Mouse (Mus musculus) layer of hippocampus, postnatal 14 days (tissue): ENCODE results near the gene Gm10272. TPM values are rescaled to one million over a fixed set of nuclear protein-coding genes. Genes with fewer than 3 reads are reported as not detected.
"Not testable (repeated sequence)": the region's sequence is repeated elsewhere in the genome, so short reads cannot be mapped to it uniquely, and the experiment has no call there.

Experiments
- DNase-seq, 2 experiments: peaks; one replicate each; pipeline ENCODE4 v3.0.0; 2021 to 2022; ENCODE audit warnings: low spot score in 2 of 2, mixed read lengths in 1 of 2
- total RNA-seq, 2 experiments: library from RNA; stranded (reverse); gene quantifications; 2 replicates each; pipeline ENCODE4 v1.2.3; 2021

Gene Gm10272
- total RNA-seq, 2 experiments from 2014 or later = not detected

DNA sequence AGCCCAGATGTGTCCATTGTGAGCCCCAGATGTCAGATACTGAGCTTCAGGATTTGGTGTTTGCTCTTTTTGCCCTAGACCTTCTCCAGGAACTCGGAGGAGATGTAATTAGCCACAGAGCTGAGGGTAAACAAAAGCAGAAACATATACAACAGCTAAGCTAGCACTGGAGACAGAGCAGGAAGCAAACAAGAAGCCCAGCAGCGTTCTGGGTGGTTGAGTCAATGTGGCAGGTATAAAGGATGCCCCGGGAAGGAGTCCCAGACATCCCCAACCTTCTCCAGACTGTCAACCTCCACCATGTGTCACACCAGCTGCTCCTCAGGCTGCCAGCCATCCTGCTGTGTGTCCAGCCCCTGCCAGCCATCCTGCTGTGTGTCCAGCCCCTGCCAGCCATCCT, 19.8 kb downstream of the Gm10272 start, which contains the start of gene Gm10100:
Gm10100 (plus strand) TSS at position 301 of the 400 bp plus-strand sequence.
- no peak for DNase-seq

DNA sequence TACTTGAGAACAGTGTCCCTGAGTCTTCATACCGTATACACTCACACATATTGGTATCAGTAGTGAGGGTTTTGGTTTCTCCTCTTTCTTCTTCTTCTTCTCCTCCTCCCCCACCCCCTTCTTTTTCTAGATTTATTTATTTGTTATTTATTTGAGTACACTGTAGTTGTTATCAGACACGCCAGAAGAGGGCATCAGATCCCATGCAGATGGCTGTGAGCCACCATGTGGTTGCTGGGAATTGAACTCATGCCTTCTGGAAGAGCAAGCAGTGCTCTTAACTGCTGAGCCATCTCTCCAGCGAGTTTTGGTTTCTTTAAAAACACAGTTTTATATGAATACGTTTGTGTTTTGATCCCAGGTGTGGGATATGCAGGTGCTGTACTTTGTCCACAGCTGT, 21.9 kb downstream of the Gm10272 start:
- no peak for DNase-seq

DNA sequence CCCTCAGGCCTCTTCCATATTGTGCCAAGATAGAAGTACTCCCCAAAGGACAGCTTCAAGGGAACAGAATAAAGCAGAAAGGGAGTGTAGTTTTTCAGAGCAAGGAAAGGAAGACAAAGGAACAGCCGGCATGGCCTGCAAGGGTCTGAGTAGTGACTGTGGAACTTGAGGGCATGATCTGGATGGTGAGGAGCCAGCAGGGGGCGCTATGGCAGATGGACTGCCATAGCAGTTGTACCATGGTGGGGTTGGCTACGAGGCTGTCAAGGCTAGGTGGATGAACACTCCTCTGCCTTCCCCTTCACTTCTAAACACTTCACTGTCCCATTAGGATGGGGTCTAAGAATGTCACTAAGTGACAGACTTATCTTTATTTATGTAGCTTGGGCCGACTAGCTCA, 22.8 kb downstream of the Gm10272 start:
- DNase-seq = no peak

DNA sequence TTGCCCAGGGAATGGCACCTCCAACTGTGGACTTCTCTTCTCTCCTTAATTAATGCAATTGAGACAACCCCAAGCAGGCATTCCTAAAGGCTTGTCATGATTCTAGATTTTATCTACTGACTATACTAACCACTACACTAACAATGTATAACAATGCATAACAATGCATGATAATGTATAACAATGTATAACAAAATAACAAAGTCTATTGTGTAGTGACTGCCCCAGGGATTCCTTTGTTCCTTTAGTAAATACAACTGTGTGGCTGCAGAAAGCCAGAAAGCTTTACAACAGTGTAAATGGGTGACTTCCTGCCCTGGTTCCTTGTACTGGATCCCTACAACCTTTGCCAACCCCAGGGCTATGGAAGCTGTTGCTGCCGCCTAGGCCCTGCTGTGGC, 29.5 kb downstream of the Gm10272 start:
- no peak for DNase-seq

DNA sequence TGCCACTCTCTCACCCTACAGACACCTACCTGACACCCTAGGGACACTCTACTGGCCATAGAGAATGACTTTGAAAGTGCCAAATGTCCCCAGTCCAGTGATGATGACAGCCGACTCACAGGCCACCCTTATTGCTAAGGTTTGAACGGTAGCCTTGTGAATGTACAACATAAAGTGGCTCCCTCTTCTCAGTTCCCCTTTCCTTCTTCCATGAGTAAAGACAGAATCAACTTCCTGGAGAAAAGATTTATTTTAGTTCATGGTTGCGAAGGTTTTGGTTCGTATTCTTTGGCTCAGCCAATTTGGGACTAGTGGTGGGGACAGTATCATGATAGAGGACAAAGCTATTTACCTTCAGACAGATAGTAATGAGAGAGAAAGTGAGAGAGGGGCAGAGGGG, 32.5 kb downstream of the Gm10272 start:
- no peak for DNase-seq

DNA sequence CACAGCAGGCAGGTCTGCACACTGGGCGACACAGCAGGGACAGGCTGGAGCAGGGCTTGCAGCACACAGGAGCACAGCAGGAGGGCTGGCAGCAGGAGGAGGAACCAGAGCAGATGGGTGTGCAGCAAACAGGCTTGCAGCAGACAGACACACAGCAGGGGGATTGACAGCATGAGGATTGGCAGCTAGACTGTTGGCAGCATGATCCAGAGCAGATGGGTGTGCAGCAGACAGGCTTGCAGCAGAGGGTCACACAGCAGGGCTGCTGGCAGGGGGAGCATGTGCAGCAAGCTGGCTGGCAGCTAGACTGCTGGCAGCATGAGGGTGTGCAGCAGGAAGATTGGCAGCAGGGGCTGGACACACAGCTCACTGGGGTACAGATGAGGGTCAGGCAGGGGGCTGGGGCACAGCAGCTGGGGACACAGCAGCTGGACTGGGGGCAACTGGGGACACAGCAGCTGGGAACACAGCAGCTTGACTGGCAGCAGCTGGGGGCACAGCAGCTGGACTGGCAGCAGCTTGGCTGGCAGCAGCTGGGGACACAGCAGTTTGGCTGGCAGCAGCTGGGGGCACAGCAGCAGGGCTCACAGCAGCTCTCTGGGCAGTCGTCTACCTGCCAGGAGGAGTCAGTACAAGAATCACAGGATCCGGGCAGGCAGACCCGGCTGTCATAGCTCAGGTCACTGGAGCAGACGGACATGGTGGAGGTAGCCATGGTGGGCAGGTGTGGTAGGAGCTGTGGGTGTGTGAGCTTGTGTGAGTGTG, 35.7 kb downstream of the Gm10272 start, which contains the start of gene Gm18596:
Gm18596 (minus strand) TSS at position 715 of the 765 bp plus-strand sequence.
- DNase-seq = peak in 1 of 2 experiments; percentile 19

DNA sequence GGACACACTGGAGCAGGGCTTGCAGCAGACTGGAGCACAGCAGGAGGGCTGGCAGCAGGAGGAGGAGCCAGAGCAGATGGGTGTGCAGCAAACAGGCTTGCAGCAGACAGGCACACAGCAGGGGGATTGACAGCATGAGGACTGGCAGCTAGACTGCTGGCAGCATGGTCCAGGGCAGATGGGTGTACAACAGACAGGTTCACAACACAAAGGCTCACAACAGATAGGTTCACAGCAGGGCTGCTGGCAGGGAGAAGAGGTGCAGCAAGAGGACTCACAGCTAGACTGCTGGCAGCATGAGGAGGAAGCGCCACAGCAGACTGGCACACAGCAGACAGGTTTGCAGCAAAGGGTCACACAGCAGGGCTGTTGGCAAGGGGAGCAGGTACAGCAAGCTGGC, 44.3 kb downstream of the Gm10272 start:
- not testable (repeated sequence) for DNase-seq

DNA sequence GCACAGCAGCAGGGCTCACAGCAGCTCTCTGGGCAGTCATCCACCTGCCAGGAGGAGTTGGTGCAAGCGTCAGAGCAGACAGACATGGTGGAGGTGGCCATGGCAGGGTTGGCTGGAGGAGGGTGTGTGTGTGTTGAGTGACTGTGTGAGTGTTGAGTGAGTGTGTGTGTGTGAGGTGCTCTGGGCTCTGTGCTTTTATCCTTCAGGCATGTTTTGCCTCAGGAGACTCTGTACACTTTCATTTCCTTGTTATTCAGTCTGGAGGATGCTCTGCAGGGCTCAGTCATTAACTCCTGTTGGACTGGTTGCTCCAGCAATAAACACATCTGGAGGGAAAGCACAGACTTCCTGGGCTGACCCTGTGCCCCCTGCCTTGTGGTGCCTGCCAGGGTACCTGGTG, 44.8 kb downstream of the Gm10272 start, which contains the start of gene Gm9736:
Gm9736 (minus strand) TSS at position 101 of the 400 bp plus-strand sequence.
- DNase-seq = not testable (repeated sequence)

DNA sequence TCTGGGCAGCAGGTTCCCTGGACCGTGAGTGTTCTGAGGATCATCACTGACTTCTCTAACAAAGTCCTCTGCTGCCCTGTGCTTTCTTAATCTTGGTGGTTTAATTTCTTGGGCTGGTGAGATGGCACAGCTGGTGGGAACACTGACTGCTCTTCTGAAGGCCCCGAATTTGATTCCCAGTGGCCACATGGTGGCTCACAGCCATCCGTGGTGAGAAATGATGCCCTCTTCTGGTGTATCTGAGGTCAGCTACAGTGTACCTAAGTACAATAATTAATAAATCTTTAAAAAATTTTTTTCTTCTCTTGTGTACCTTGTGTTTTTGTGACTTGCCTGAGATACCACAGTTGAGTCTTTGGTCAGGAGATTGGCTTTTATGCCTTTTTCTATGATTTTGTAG, 45.9 kb downstream of the Gm10272 start:
- DNase-seq = not testable (repeated sequence)

DNA sequence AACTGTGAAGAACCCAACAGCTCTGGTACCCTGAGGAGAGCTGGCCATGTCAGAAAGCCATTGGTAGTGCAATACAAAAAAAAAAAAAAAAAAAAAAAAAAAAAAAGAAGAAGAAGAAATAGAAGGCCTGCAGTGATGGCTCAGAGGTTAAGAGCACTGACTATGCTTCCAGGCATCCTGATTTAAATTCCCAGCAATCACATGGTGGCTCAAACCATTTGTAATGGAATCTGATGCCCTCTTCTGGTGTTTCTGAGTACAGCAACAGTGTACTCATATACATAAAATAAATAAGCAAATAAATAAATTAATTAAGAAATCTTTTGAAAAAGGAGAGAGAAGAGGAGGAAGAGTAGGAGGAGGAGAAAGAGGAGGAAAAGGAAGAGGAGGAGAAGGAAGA, 47.0 kb downstream of the Gm10272 start:
- DNase-seq = no peak

Other genes with a start within 250 kb of the Gm10272 start
- 10 to 100 TPM; 32.3 to 34.9 TPM for gene Fam207a, start 190.8 kb upstream of the Gm10272 start, total RNA-seq
- gene Itgb2, start 176.4 kb upstream of the Gm10272 start, total RNA-seq = 1 to 10 TPM; 2.2 to 3.1 TPM
- gene Pttg1ip, start 124.9 kb upstream of the Gm10272 start, total RNA-seq = 10 to 100 TPM; 77.4 to 79.9 TPM
- gene Sumo3, start 100.5 kb upstream of the Gm10272 start, total RNA-seq = 100 to 1,000 TPM; 116 to 134 TPM
- gene Gm49325, start 100.4 kb upstream of the Gm10272 start, total RNA-seq = 10 to 100 TPM; 12.6 to 19.9 TPM
- 10 to 100 TPM; 63.9 to 69.0 TPM for gene Ube2g2, start 84.4 kb upstream of the Gm10272 start, total RNA-seq
- under 1 TPM in 1 of 2 experiments, not detected in 1; 0.14 TPM for gene Tspear, start 20.1 kb upstream of the Gm10272 start, total RNA-seq
- gene Gm19402, start 15.9 kb upstream of the Gm10272 start, total RNA-seq = not detected
- gene Gm9508, start 9.4 kb upstream of the Gm10272 start, total RNA-seq = not detected
- not detected for gene Gm10024, start 4.8 kb downstream of the Gm10272 start, total RNA-seq
- gene Gm10142, start 9.2 kb downstream of the Gm10272 start, total RNA-seq = not detected
- not detected for gene Krtap12-1, start 14.0 kb downstream of the Gm10272 start, total RNA-seq
- gene Gm10100, start 19.9 kb downstream of the Gm10272 start, total RNA-seq = not detected
- not detected for gene Gm18596, start 36.0 kb downstream of the Gm10272 start, total RNA-seq
- gene Gm9736, start 44.7 kb downstream of the Gm10272 start, total RNA-seq = not detected
- not detected for gene Gm3233, start 53.1 kb downstream of the Gm10272 start, total RNA-seq
- gene Gm3238, start 64.7 kb downstream of the Gm10272 start, total RNA-seq = not detected
- gene Gm7138, start 70.3 kb downstream of the Gm10272 start, total RNA-seq = not detected
- not detected for gene Gm3250, start 75.9 kb downstream of the Gm10272 start, total RNA-seq
- not detected for gene Gm7137, start 81.6 kb downstream of the Gm10272 start, total RNA-seq
- not detected for gene Gm9639, start 88.5 kb downstream of the Gm10272 start, total RNA-seq
- not detected for gene Gm19668, start 92.5 kb downstream of the Gm10272 start, total RNA-seq
- not detected for gene Gm9507, start 105.2 kb downstream of the Gm10272 start, total RNA-seq
- gene Gm2696, start 108.1 kb downstream of the Gm10272 start, total RNA-seq = not detected
- not detected for gene Krtap10-4, start 120.5 kb downstream of the Gm10272 start, total RNA-seq
- gene Krtap10-10, start 129.3 kb downstream of the Gm10272 start, total RNA-seq = not detected
- not detected for gene Gm36176, start 140.2 kb downstream of the Gm10272 start, total RNA-seq
- gene Gm10318, start 146.2 kb downstream of the Gm10272 start, total RNA-seq = not detected
- gene Gm3285, start 155.3 kb downstream of the Gm10272 start, total RNA-seq = not detected
- 10 to 100 TPM; 10.4 to 10.8 TPM for gene Lrrc3, start 195.9 kb downstream of the Gm10272 start, total RNA-seq